Mouse (Mus musculus) forebrain, embryonic 10.5 days (tissue): ENCODE measurements around the gene Pik3c2b. TPM values are rescaled to one million over a fixed set of nuclear protein-coding genes. Genes with fewer than 3 reads are reported as not detected.

Experiments
- DNase-seq: peaks from one replicate; pipeline ENCODE4 v3.0.0-alpha.2; 2017; ENCODE audit warnings: low spot score; ENCODE audit errors: extremely low spot score
- H3K27ac ChIP-seq: fragments of 300-500 bp; sonication (generic); 2 replicates; pipeline ENCODE4 v1.5.1; 2016; ENCODE audit warnings: mild to moderate bottlenecking
- H3K27me3 ChIP-seq: fragments of 300-500 bp; sonication (generic); 2 replicates; pipeline ENCODE4 v1.6.1; 2016; ENCODE audit warnings: mild to moderate bottlenecking; ENCODE audit not compliant: poor library complexity, severe bottlenecking
- H3K36me3 ChIP-seq: fragments of 300-500 bp; sonication (generic); replicated peaks from 2 replicates; pipeline ENCODE4 v1.6.1; 2016; ENCODE audit warnings: mild to moderate bottlenecking, moderate library complexity
- H3K4me1 ChIP-seq: fragments of 300-500 bp; sonication (generic); 2 replicates; pipeline ENCODE4 v1.6.1; 2016
- H3K4me3 ChIP-seq: fragments of 300-500 bp; sonication (generic); 2 replicates; pipeline ENCODE4 v1.5.1; 2016; ENCODE audit warnings: mild to moderate bottlenecking, moderate library complexity
- H3K9me3 ChIP-seq: fragments of 300-500 bp; sonication (generic); 2 replicates; pipeline ENCODE4 v1.6.1; 2016; ENCODE audit warnings: mild to moderate bottlenecking, moderate library complexity
- WGBS: fragments of 180-500 bp; shearing (Covaris S2); methylation state at CpG from one replicate; pipeline ENCODE4 v1.1.7; 2016; 5-methylcytosine and 5-hydroxymethylcytosine counted together
- polyA plus RNA-seq: library from polyadenylated mRNA; unstranded; fragments of >200 nt; fragmentation: Nextera tagmentation; extraction: Ambion mirVana; gene quantifications from 2 replicates; pipeline ENCODE4 v1.2.1, GENCODE M21; 2016

The Pik3c2b gene
- polyA plus RNA-seq, 1 experiment from 2014 or later: 13.7 TPM

GRCm38 (mm10) chr1:133126365-133126740 lies 80.9 kb downstream of the Pik3c2b start:
- 72% methylated on average over 4 of the region's 4 CpGs for WGBS
- DNase-seq: no peak
- H3K36me3 ChIP-seq: no peaks in the 10 kb centered on the region
- no peak overlapping the region for H3K27ac ChIP-seq
- H3K27me3 ChIP-seq: no peaks in the 10 kb centered on the region
- H3K4me1 ChIP-seq: peaks cover 30% of the 10 kb centered on the region
- H3K4me3 ChIP-seq: no peak overlapping the region
- H3K9me3 ChIP-seq: no peaks in the 10 kb centered on the region

- peaks cover 32% of the 10 kb centered on the region for H3K4me1 ChIP-seq
- no peaks in the 10 kb centered on the region for H3K27me3 ChIP-seq
- H3K36me3 ChIP-seq: peaks cover 2% of the 10 kb centered on the region; the same call in 1 of the 2 replicates
- DNase-seq: no peak
- no peak overlapping the region for H3K4me3 ChIP-seq
- 61% methylated on average over 9 of the region's 9 CpGs for whole genome bisulfite sequencing
- H3K27ac ChIP-seq: no peak overlapping the region
- no peaks in the 10 kb centered on the region for H3K9me3 ChIP-seq
Measured at GRCm38 (mm10) chr1:133127328-133127727, 81.9 kb downstream of the Pik3c2b start.

GRCm38 (mm10) chr1:133129471-133130221 lies 84.2 kb downstream of the Pik3c2b start:
- DNase-seq: peak; percentile 25

GRCm38 (mm10) chr1:133130638-133131560 lies 85.4 kb downstream of the Pik3c2b start, which contains the start of gene Ppp1r15b:
Gene Ppp1r15b, plus strand, starts transcription at chr1:133131143.
- Histone ChIP-seq H3K4me1 (peaks cover 68% of the 10 kb centered on the region), H3K27ac (peak within 1 kb of the TSS; percentile 99), H3K4me3 (peak within 1 kb of the TSS; percentile 98), H3K9me3 (no peaks in the 10 kb centered on the region), H3K27me3 (no peaks in the 10 kb centered on the region), H3K36me3 (peaks cover 37% of the 10 kb centered on the region)
- DNase-seq: peak; percentile 99
- WGBS: 2% methylated on average over 72 of the region's 72 CpGs

More at GRCm38 (mm10) chr1:133129471-133130221, 84.2 kb downstream of the Pik3c2b start:
- Histone ChIP-seq H3K4me3 (peak overlapping the region; percentile 30), H3K36me3 (peaks cover 25% of the 10 kb centered on the region), H3K27ac (peak overlapping the region; percentile 99), H3K9me3 (no peaks in the 10 kb centered on the region), H3K27me3 (no peaks in the 10 kb centered on the region), H3K4me1 (peaks cover 55% of the 10 kb centered on the region)
- WGBS: 10% methylated on average over 16 of the region's 16 CpGs

- H3K4me3 ChIP-seq: peak overlapping the region; percentile 98
- H3K9me3 ChIP-seq: no peaks in the 10 kb centered on the region
- no peak for DNase-seq
- peak overlapping the region; percentile 99 for H3K27ac ChIP-seq
- under 1% methylated on average over 35 of the region's 35 CpGs for WGBS
- H3K4me1 ChIP-seq: peaks cover 66% of the 10 kb centered on the region
- no peaks in the 10 kb centered on the region for H3K27me3 ChIP-seq
- H3K36me3 ChIP-seq: peaks cover 44% of the 10 kb centered on the region
Measured at GRCm38 (mm10) chr1:133131561-133131905, 86.1 kb downstream of the Pik3c2b start.

- Histone ChIP-seq H3K4me1 (peaks cover 64% of the 10 kb centered on the region), H3K4me3 (peak overlapping the region; percentile 98), H3K9me3 (no peaks in the 10 kb centered on the region), H3K27me3 (no peaks in the 10 kb centered on the region), H3K36me3 (peaks cover 48% of the 10 kb centered on the region), H3K27ac (peak overlapping the region; percentile 99)
- WGBS: under 1% methylated on average over 11 of the region's 11 CpGs
- no peak for DNase-seq
Measured at GRCm38 (mm10) chr1:133131936-133132335, 86.5 kb downstream of the Pik3c2b start.

GRCm38 (mm10) chr1:133132388-133133326 lies 87.2 kb downstream of the Pik3c2b start:
- WGBS: 28% methylated on average over 26 of the region's 26 CpGs
- Histone ChIP-seq H3K36me3 (peaks cover 55% of the 10 kb centered on the region), H3K27ac (peak overlapping the region; percentile 99)

GRCm38 (mm10) chr1:133133425-133133824 lies 88.0 kb downstream of the Pik3c2b start:
- Histone ChIP-seq H3K9me3 (no peaks in the 10 kb centered on the region), H3K4me1 (peaks cover 64% of the 10 kb centered on the region), H3K27ac (peak overlapping the region; percentile 99; the same call in 1 of the 2 replicates), H3K36me3 (peaks cover 63% of the 10 kb centered on the region), H3K4me3 (peak overlapping the region; percentile 98), H3K27me3 (no peaks in the 10 kb centered on the region)
- no peak for DNase-seq
- 48% methylated on average over 2 of the region's 2 CpGs for WGBS

More at GRCm38 (mm10) chr1:133132388-133133326, 87.2 kb downstream of the Pik3c2b start:
- DNase-seq: no peak
- no peaks in the 10 kb centered on the region for H3K9me3 ChIP-seq
- peaks cover 64% of the 10 kb centered on the region for H3K4me1 ChIP-seq
- H3K4me3 ChIP-seq: peak overlapping the region; percentile 98
- H3K27me3 ChIP-seq: no peaks in the 10 kb centered on the region

GRCm38 (mm10) chr1:133134071-133134470 lies 88.6 kb downstream of the Pik3c2b start:
- DNase-seq: no peak
- WGBS: 62% methylated on average over 4 of the region's 4 CpGs
- Histone ChIP-seq H3K4me3 (peak overlapping the region; percentile 98), H3K36me3 (peaks cover 69% of the 10 kb centered on the region), H3K4me1 (peaks cover 63% of the 10 kb centered on the region), H3K27me3 (no peaks in the 10 kb centered on the region), H3K9me3 (no peaks in the 10 kb centered on the region), H3K27ac (peak overlapping the region; percentile 6; the same call in 1 of the 2 replicates)

GRCm38 (mm10) chr1:133134881-133135280 lies 89.4 kb downstream of the Pik3c2b start:
- no peak for DNase-seq
- Histone ChIP-seq H3K36me3 (peaks cover 77% of the 10 kb centered on the region), H3K4me1 (peaks cover 55% of the 10 kb centered on the region), H3K4me3 (peak overlapping the region; percentile 98), H3K27ac (no peak overlapping the region), H3K9me3 (no peaks in the 10 kb centered on the region), H3K27me3 (no peaks in the 10 kb centered on the region)
- 76% methylated on average over 4 of the region's 4 CpGs for WGBS

GRCm38 (mm10) chr1:133135808-133136207 lies 90.3 kb downstream of the Pik3c2b start:
- DNase-seq: no peak
- H3K36me3 ChIP-seq: peaks cover 86% of the 10 kb centered on the region

GRCm38 (mm10) chr1:133138401-133138800 lies 92.9 kb downstream of the Pik3c2b start:
- no peaks in the 10 kb centered on the region for H3K9me3 ChIP-seq
- H3K4me3 ChIP-seq: no peak overlapping the region
- no peak overlapping the region for H3K27ac ChIP-seq
- no peaks in the 10 kb centered on the region for H3K27me3 ChIP-seq
- H3K36me3 ChIP-seq: peaks cover 93% of the 10 kb centered on the region
- H3K4me1 ChIP-seq: peaks cover 27% of the 10 kb centered on the region
- WGBS: 97% methylated on average over 1 of the region's 1 CpGs
- DNase-seq: no peak

More at GRCm38 (mm10) chr1:133135808-133136207, 90.3 kb downstream of the Pik3c2b start:
- Histone ChIP-seq H3K9me3 (no peaks in the 10 kb centered on the region), H3K4me1 (peaks cover 46% of the 10 kb centered on the region), H3K27me3 (no peaks in the 10 kb centered on the region), H3K4me3 (peak overlapping the region; percentile 98; the same call in 1 of the 2 replicates), H3K27ac (no peak overlapping the region)
- 91% methylated on average over 5 of the region's 5 CpGs for WGBS
